Mouse (Mus musculus) forebrain, embryonic 15.5 days (tissue): ENCODE measurements around the gene Tnfsf18. TPM values are rescaled to one million over a fixed set of nuclear protein-coding genes. Genes with fewer than 3 reads are reported as not detected.

Source experiments
- ATAC-seq: fragments of 200-750 bp; cut with Nextera tagmentation; replicated peaks from 2 replicates; pipeline ENCODE4 v1.8.0; 2017; ENCODE audit warnings: mild to moderate bottlenecking, moderate TSS enrichment, moderate library complexity
- H3K27ac ChIP-seq: fragments of 300-500 bp; sonication (generic); replicated peaks from 2 replicates; pipeline ENCODE4 v1.5.1; 2015; ENCODE audit warnings: mild to moderate bottlenecking, inconsistent platforms
- H3K27me3 ChIP-seq: fragments of 300-500 bp; sonication (generic); 2 replicates; pipeline ENCODE4 v1.6.1; 2015; ENCODE audit warnings: inconsistent platforms
- H3K36me3 ChIP-seq: fragments of 300-500 bp; sonication (generic); 2 replicates; pipeline ENCODE4 v1.6.1; 2015; ENCODE audit warnings: mild to moderate bottlenecking, inconsistent platforms
- H3K4me1 ChIP-seq: fragments of 300-500 bp; sonication (generic); 2 replicates; pipeline ENCODE4 v1.6.1; 2015; ENCODE audit warnings: inconsistent platforms
- H3K4me2 ChIP-seq: fragments of 300-500 bp; sonication (generic); replicated peaks from 2 replicates; pipeline ENCODE4 v1.6.1; 2015; ENCODE audit warnings: mild to moderate bottlenecking, inconsistent platforms
- H3K4me3 ChIP-seq: fragments of 300-500 bp; sonication (generic); 2 replicates; pipeline ENCODE4 v1.5.1; 2015; ENCODE audit warnings: mild to moderate bottlenecking, inconsistent platforms
- H3K9ac ChIP-seq: fragments of 300-500 bp; sonication (generic); replicated peaks from 2 replicates; pipeline ENCODE4 v1.6.1; 2015; ENCODE audit warnings: mild to moderate bottlenecking, inconsistent platforms
- H3K9me3 ChIP-seq: fragments of 300-500 bp; sonication (generic); 2 replicates; pipeline ENCODE4 v1.6.1; 2016; ENCODE audit warnings: inconsistent platforms
- WGBS: fragments of 180-500 bp; shearing (Covaris S2); methylation state at CpG from one replicate; pipeline ENCODE4 v1.1.7; 2015; ENCODE audit warnings: mixed read lengths; 5-methylcytosine and 5-hydroxymethylcytosine counted together
- polyA plus RNA-seq: library from polyadenylated mRNA; unstranded; fragments of >200 nt; fragmentation: Nextera tagmentation; extraction: Ambion mirVana; gene quantifications from 2 replicates; pipeline ENCODE4 v1.2.1, GENCODE M21; 2015

The Tnfsf18 gene
- polyA plus RNA-seq, 1 experiment from 2014 or later, result not detected

GRCm38 (mm10) chr1:161500811-161501146, 6.3 kb downstream of the Tnfsf18 start:
- Histone ChIP-seq H3K27me3 (no peaks in the 10 kb centered on the region), H3K4me1 (no peaks in the 10 kb centered on the region), H3K9me3 (no peaks in the 10 kb centered on the region), H3K4me3 (no peak overlapping the region), H3K9ac (no peak overlapping the region), H3K27ac (no peak overlapping the region), H3K4me2 (no peak overlapping the region), H3K36me3 (no peaks in the 10 kb centered on the region)
- WGBS, result 83% methylated on average over 4 of the region's 4 CpGs
- no peak for ATAC-seq

GRCm38 (mm10) chr1:161506317-161506716, 11.9 kb downstream of the Tnfsf18 start:
- no peak overlapping the region for H3K27ac ChIP-seq
- no peak; the same call in 1 of the 2 replicates for ATAC-seq
- no peaks in the 10 kb centered on the region for H3K27me3 ChIP-seq
- H3K4me3 ChIP-seq, result no peak overlapping the region
- H3K9ac ChIP-seq, result no peak overlapping the region
- H3K4me2 ChIP-seq, result no peak overlapping the region
- H3K36me3 ChIP-seq, result no peaks in the 10 kb centered on the region
- H3K4me1 ChIP-seq, result no peaks in the 10 kb centered on the region
- H3K9me3 ChIP-seq, result no peaks in the 10 kb centered on the region
- 88% methylated on average over 4 of the region's 4 CpGs for WGBS

GRCm38 (mm10) chr1:161507623-161508047, 13.2 kb downstream of the Tnfsf18 start:
- Histone ChIP-seq H3K9me3 (no peaks in the 10 kb centered on the region), H3K4me3 (no peak overlapping the region), H3K4me2 (no peak overlapping the region), H3K4me1 (no peaks in the 10 kb centered on the region), H3K27ac (no peak overlapping the region), H3K36me3 (no peaks in the 10 kb centered on the region), H3K27me3 (no peaks in the 10 kb centered on the region), H3K9ac (no peak overlapping the region)
- WGBS, result 46% methylated on average over 3 of the region's 3 CpGs
- no peak for ATAC-seq

GRCm38 (mm10) chr1:161517355-161517754, 22.9 kb downstream of the Tnfsf18 start:
- Histone ChIP-seq H3K4me1 (no peaks in the 10 kb centered on the region), H3K4me3 (no peak overlapping the region), H3K36me3 (no peaks in the 10 kb centered on the region), H3K9me3 (no peaks in the 10 kb centered on the region), H3K27ac (no peak overlapping the region), H3K9ac (no peak overlapping the region), H3K4me2 (no peak overlapping the region), H3K27me3 (no peaks in the 10 kb centered on the region)
- ATAC-seq, result no peak
- 76% methylated on average over 3 of the region's 3 CpGs for WGBS

GRCm38 (mm10) chr1:161520223-161520622, 25.8 kb downstream of the Tnfsf18 start:
- Histone ChIP-seq H3K9ac (no peak overlapping the region), H3K4me1 (no peaks in the 10 kb centered on the region), H3K4me2 (no peak overlapping the region), H3K27ac (no peak overlapping the region), H3K9me3 (no peaks in the 10 kb centered on the region), H3K36me3 (no peaks in the 10 kb centered on the region), H3K4me3 (no peak overlapping the region), H3K27me3 (no peaks in the 10 kb centered on the region)
- WGBS, result 86% methylated on average over 1 of the region's 1 CpGs
- ATAC-seq, result no peak

- no peaks in the 10 kb centered on the region for H3K9me3 ChIP-seq
- ATAC-seq, result no peak
- no peak overlapping the region for H3K4me3 ChIP-seq
- H3K4me2 ChIP-seq, result no peak overlapping the region
- H3K4me1 ChIP-seq, result no peaks in the 10 kb centered on the region
- H3K27me3 ChIP-seq, result no peaks in the 10 kb centered on the region
- H3K9ac ChIP-seq, result no peak overlapping the region
- H3K36me3 ChIP-seq, result no peaks in the 10 kb centered on the region
- no peak overlapping the region for H3K27ac ChIP-seq
- 92% methylated on average over 1 of the region's 1 CpGs for WGBS
Observed at GRCm38 (mm10) chr1:161528173-161528572, 33.7 kb downstream of the Tnfsf18 start.

GRCm38 (mm10) chr1:161550596-161551095, 56.2 kb downstream of the Tnfsf18 start:
- ATAC-seq, result no peak
- no peaks in the 10 kb centered on the region for H3K9me3 ChIP-seq
- H3K4me2 ChIP-seq, result no peak overlapping the region
- H3K4me1 ChIP-seq, result no peaks in the 10 kb centered on the region
- no peak overlapping the region for H3K4me3 ChIP-seq
- H3K27ac ChIP-seq, result no peak overlapping the region
- no peaks in the 10 kb centered on the region for H3K27me3 ChIP-seq
- no peaks in the 10 kb centered on the region for H3K36me3 ChIP-seq
- H3K9ac ChIP-seq, result no peak overlapping the region
- 95% methylated on average over 5 of the region's 5 CpGs for WGBS

- no peak for ATAC-seq
- H3K9ac ChIP-seq, result no peak overlapping the region
- no peak overlapping the region for H3K4me3 ChIP-seq
- H3K27me3 ChIP-seq, result no peaks in the 10 kb centered on the region
- H3K9me3 ChIP-seq, result no peaks in the 10 kb centered on the region
- no peaks in the 10 kb centered on the region for H3K4me1 ChIP-seq
- WGBS, result 82% methylated on average over 2 of the region's 2 CpGs
- H3K4me2 ChIP-seq, result no peak overlapping the region
- no peak overlapping the region for H3K27ac ChIP-seq
- no peaks in the 10 kb centered on the region for H3K36me3 ChIP-seq
Observed at GRCm38 (mm10) chr1:161552098-161552497, 57.6 kb downstream of the Tnfsf18 start.

Other genes with a start within 250 kb of the Tnfsf18 start
- gene Prdx6, start 243.4 kb upstream of the Tnfsf18 start, polyA plus RNA-seq, result 243 and 250 TPM in 2 replicates
- gene Tnfsf4, start 99.2 kb upstream of the Tnfsf18 start, polyA plus RNA-seq, result not detected in 2 replicates